Mouse (Mus musculus) heart, postnatal 0 days (tissue): ENCODE data around the gene Azgp1. TPM values are rescaled to one million over a fixed set of nuclear protein-coding genes. Genes with fewer than 3 reads are reported as not detected.

ENCODE experiments used
- ATAC-seq: fragments of 200-750 bp; cut with Nextera tagmentation; 2 replicates; pipeline ENCODE4 v1.8.0; 2017; ENCODE audit warnings: low read depth, moderate number of reproducible peaks, moderate library complexity; ENCODE audit not compliant: insufficient read depth
- DNase-seq: peaks from one replicate; pipeline ENCODE4 v3.0.0-alpha.2; 2016; ENCODE audit warnings: low spot score
- H3K27ac ChIP-seq: fragments of 300-500 bp; sonication (generic); 2 replicates; pipeline ENCODE4 v1.5.1; 2014; ENCODE audit warnings: low read depth, mild to moderate bottlenecking
- H3K27me3 ChIP-seq: fragments of 300-500 bp; sonication (generic); 2 replicates; pipeline ENCODE4 v1.6.1; 2014; ENCODE audit warnings: low read length, mixed read lengths; ENCODE audit not compliant: control insufficient read depth, insufficient read depth
- H3K36me3 ChIP-seq: fragments of 300-500 bp; sonication (generic); replicated peaks from 2 replicates; pipeline ENCODE4 v1.6.1; 2014; ENCODE audit warnings: low read length, mixed read lengths; ENCODE audit not compliant: control insufficient read depth, insufficient read depth
- H3K4me1 ChIP-seq: fragments of 300-500 bp; sonication (generic); 2 replicates; pipeline ENCODE4 v1.6.1; 2014; ENCODE audit warnings: antibody characterized with exemption; ENCODE audit not compliant: control insufficient read depth, insufficient read depth
- H3K4me2 ChIP-seq: fragments of 300-500 bp; sonication (generic); 2 replicates; pipeline ENCODE4 v1.6.1; 2014; ENCODE audit warnings: low read depth, mild to moderate bottlenecking, low read length, moderate library complexity
- H3K4me3 ChIP-seq: fragments of 300-500 bp; sonication (generic); 2 replicates; pipeline ENCODE4 v1.5.1; 2014; ENCODE audit warnings: low read depth, low read length
- H3K9ac ChIP-seq: fragments of 300-500 bp; sonication (generic); replicated peaks from 2 replicates; pipeline ENCODE4 v1.6.1; 2014; ENCODE audit warnings: low read depth, low read length, mixed read lengths
- H3K9me3 ChIP-seq: fragments of 300-500 bp; sonication (generic); replicated peaks from 2 replicates; pipeline ENCODE4 v1.6.1; 2016; ENCODE audit warnings: low read length; ENCODE audit not compliant: control insufficient read depth
- CTCF ChIP-seq: IDR thresholded peaks from 2 replicates; pipeline ENCODE4 v1.5.1; 2016; ENCODE audit warnings: antibody characterized with exemption, control low read depth, low read depth
- EP300 ChIP-seq: IDR thresholded peaks from 2 replicates; pipeline ENCODE4 v1.6.1; 2016; ENCODE audit warnings: antibody characterized with exemption, low read depth
- whole genome bisulfite sequencing: fragments of 180-500 bp; shearing (Covaris S2); extraction: QIAGEN DNeasy Blood & Tissue Kit; methylation state at CpG from one replicate; pipeline ENCODE4 v1.1.7; 2014; 5-methylcytosine and 5-hydroxymethylcytosine counted together
- polyA plus RNA-seq: library from polyadenylated mRNA; unstranded; fragments of >200 nt; fragmentation: Nextera tagmentation; extraction: Ambion mirVana; gene quantifications from 2 replicates; pipeline ENCODE4 v1.2.1, GENCODE M21; 2015
- total RNA-seq: library from RNA; depleted of rRNA; stranded (reverse); fragments of >200 nt; gene quantifications from 2 replicates; pipeline ENCODE4 v1.2.3, GENCODE M21; 2014; ENCODE audit warnings: low replicate concordance

Gene Azgp1
- total and polyA plus RNA-seq, 2 experiments from 2014 or later, result 0.08 TPM; not detected in 1

DNA sequence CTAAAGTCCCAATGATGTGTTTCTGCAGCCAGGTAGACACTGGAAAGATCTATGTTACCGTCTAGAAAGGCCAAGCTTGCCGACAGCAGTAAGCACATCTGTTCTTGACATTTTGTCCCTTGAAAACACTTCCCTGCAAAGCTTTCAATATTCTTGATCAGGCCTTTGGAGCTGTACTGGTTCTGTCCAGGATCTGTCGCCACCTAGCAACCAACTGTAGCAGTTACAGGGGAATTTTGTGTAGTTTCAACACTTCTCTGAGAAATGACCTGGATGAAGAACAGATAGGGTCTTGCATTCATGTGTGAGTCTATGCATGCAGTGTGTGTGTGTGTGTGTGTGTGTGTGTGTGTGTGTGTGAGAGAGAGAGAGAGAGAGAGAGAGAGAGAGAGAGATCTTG is 7.6 kb upstream of the Azgp1 start:
- Histone ChIP-seq H3K27me3 (no peaks in the 10 kb centered on the region), H3K9ac (no peak overlapping the region), H3K27ac (no peak overlapping the region), H3K4me3 (no peak overlapping the region), H3K36me3 (no peaks in the 10 kb centered on the region), H3K4me2 (no peak overlapping the region), H3K9me3 (no peaks in the 10 kb centered on the region), H3K4me1 (no peaks in the 10 kb centered on the region)
- 42% methylated on average over 3 of the region's 3 CpGs for WGBS
- no peak for DNase-seq
- ATAC-seq, result no peak
- peak; percentile 35 for TF ChIP-seq CTCF
- no peak for TF ChIP-seq EP300

DNA sequence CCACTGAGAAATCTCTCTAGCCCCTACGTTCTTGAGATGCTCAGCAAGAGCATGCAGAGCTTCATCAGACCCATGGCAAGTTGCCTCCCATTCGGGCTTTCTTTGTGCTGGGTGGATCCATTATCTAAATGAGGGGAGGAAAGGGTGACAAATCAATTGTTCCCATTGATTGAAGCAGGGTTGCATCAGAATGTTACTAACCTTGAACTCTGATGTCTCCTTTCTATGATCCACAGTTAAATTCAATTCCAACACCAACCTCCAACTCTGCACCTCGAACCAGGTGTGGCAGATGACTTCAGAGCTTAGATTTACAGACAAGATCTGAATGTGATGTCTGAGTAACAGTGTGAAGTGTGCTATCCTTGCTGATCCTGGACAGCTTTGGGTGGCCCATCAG is 6.6 kb upstream of the Azgp1 start:
- 46% methylated on average over 3 of the region's 3 CpGs for WGBS
- ATAC-seq, result no peak
- H3K9me3 ChIP-seq, result no peaks in the 10 kb centered on the region
- no peak overlapping the region for H3K4me2 ChIP-seq
- no peak for TF ChIP-seq EP300
- TF ChIP-seq CTCF, result no peak
- H3K27ac ChIP-seq, result no peak overlapping the region
- H3K4me3 ChIP-seq, result no peak overlapping the region
- no peak for DNase-seq
- H3K27me3 ChIP-seq, result no peaks in the 10 kb centered on the region
- H3K4me1 ChIP-seq, result no peaks in the 10 kb centered on the region
- no peak overlapping the region for H3K9ac ChIP-seq
- H3K36me3 ChIP-seq, result no peaks in the 10 kb centered on the region

GRCm38 (mm10) chr5:137975434-137975833 is 5.9 kb upstream of the Azgp1 start:
- no peak for ATAC-seq
- Histone ChIP-seq H3K4me2 (no peak overlapping the region), H3K9me3 (no peaks in the 10 kb centered on the region), H3K9ac (no peak overlapping the region), H3K27me3 (no peaks in the 10 kb centered on the region), H3K4me3 (no peak overlapping the region), H3K4me1 (no peaks in the 10 kb centered on the region), H3K36me3 (no peaks in the 10 kb centered on the region), H3K27ac (no peak overlapping the region)
- 31% methylated on average over 1 of the region's 1 CpGs for WGBS
- TF ChIP-seq EP300 (no peak), CTCF (no peak)
- DNase-seq, result no peak

- Histone ChIP-seq H3K27me3 (no peaks in the 10 kb centered on the region), H3K9me3 (no peaks in the 10 kb centered on the region), H3K27ac (no peak overlapping the region), H3K4me3 (no peak overlapping the region), H3K9ac (no peak overlapping the region), H3K4me1 (no peaks in the 10 kb centered on the region), H3K36me3 (no peaks in the 10 kb centered on the region), H3K4me2 (no peak overlapping the region)
- no peak for DNase-seq
- 24% methylated on average over 1 of the region's 1 CpGs for WGBS
- ATAC-seq, result no peak
- TF ChIP-seq CTCF (no peak), EP300 (no peak)
These were observed 4.0 kb upstream of the Azgp1 start for GRCm38 (mm10) chr5:137977291-137977690.

DNA sequence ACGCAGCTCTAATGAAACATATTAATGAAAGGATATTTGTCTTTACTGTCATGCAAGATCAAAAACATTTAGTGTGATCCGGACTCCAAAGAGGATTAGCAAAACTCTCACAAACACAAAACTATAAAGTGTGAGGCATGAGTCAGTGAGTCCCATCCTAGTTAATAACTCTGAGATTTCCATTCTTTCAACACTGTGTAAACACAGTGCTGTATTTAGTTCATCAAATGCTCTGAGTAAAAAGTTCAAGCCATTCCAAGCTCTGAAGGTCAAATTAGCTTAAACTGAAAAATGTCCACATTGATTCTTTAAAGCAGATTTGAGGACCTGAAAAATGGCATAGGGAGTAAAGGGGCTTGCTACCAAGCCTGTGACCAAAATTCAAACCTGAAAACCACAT is 2.2 kb upstream of the Azgp1 start:
- Histone ChIP-seq H3K9ac (no peak overlapping the region), H3K27ac (no peak overlapping the region), H3K4me1 (no peaks in the 10 kb centered on the region), H3K36me3 (no peaks in the 10 kb centered on the region), H3K4me2 (no peak overlapping the region), H3K9me3 (no peaks in the 10 kb centered on the region), H3K27me3 (no peaks in the 10 kb centered on the region), H3K4me3 (no peak overlapping the region)
- TF ChIP-seq CTCF (no peak), EP300 (no peak)
- DNase-seq (no peak), ATAC-seq (no peak)
- WGBS, result 70% methylated on average over 2 of the region's 2 CpGs

DNA sequence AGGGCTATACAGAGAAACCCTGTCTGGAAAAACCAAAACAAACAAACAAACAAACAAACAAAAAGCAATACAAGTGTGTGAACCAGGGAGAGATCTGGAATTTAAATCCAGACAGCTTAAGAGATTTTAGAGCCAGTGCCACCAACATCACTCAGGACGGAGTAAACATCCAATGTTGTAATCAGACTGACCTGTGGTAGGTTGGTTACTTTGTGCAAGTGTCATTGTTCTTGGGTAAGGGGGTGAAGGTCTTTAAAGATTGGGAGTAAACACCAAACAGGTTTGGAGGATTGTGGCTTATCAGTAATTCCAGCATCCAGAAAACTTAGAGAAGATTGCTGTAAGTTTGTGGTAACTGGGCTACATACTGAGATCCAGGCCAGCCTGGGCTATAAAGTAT is 5.0 kb downstream of the Azgp1 start:
- ATAC-seq (no peak), DNase-seq (no peak)
- no peak overlapping the region for H3K9ac ChIP-seq
- no peak for TF ChIP-seq CTCF
- TF ChIP-seq EP300, result no peak
- WGBS, result 71% methylated on average over 1 of the region's 1 CpGs
- H3K27me3 ChIP-seq, result no peaks in the 10 kb centered on the region
- H3K4me1 ChIP-seq, result no peaks in the 10 kb centered on the region
- H3K9me3 ChIP-seq, result no peaks in the 10 kb centered on the region
- no peak overlapping the region for H3K4me2 ChIP-seq
- no peaks in the 10 kb centered on the region for H3K36me3 ChIP-seq
- H3K4me3 ChIP-seq, result no peak overlapping the region
- H3K27ac ChIP-seq, result no peak overlapping the region
